Mouse (Mus musculus) spleen, adult 2 months (tissue): Measurements from ENCODE around the gene Slc4a7.

Experiments
- CTCF ChIP-seq: fragments of 200-500 bp; IDR thresholded peaks from 2 replicates; pipeline ENCODE4 v1.5.1; 2011; ENCODE audit warnings: mild to moderate bottlenecking, inconsistent platforms; ENCODE audit not compliant: insufficient read depth, insufficient read length, insufficient replicate concordance; ENCODE audit errors: extremely low read depth
- POLR2A ChIP-seq: fragments of 200-500 bp; IDR thresholded peaks from 2 replicates; pipeline ENCODE4 v1.6.1; 2011; ENCODE audit warnings: low read depth, low read length, inconsistent platforms

DNA sequence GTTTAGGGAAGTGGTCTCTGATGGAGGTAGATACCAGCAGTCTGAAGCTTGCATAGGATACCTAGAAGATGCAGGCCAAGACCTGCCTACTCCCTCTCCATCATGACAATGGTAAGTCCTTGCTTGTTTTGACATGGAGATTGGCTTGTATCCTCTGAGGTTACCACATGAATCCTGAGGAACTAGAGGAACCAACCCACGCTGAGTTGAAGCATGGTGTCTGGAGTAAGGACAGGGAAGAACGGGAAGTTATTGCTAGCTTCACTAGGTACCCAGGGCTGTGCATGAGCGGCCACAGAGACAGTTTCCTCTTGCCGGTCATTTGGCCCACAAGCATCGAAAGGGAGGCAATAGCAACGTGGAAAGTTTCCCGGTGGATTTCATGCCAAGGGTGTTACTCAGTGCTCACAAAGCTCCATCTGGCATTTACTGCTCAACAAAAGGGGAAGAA is 16.0 kb upstream of the Slc4a7 start:
- TF ChIP-seq CTCF (no peak), POLR2A (no peak)
